Mouse (Mus musculus) embryonic facial prominence, embryonic 14.5 days (tissue): ENCODE data around the gene Meis2. TPM values are rescaled to one million over a fixed set of nuclear protein-coding genes. Genes with fewer than 3 reads are reported as not detected.

Experiments
- ATAC-seq: fragments of 200-750 bp; cut with Nextera tagmentation; 2 replicates; pipeline ENCODE4 v1.8.0; 2017; ENCODE audit warnings: low read depth, moderate number of reproducible peaks, moderate TSS enrichment
- DNase-seq: peaks from one replicate; pipeline ENCODE4 v3.0.0-alpha.2; 2015; ENCODE audit warnings: low spot score
- H3K27ac ChIP-seq: fragments of 300-500 bp; sonication (generic); replicated peaks from 2 replicates; pipeline ENCODE4 v1.5.1; 2014; ENCODE audit warnings: low read depth, mild to moderate bottlenecking, low read length, moderate library complexity
- H3K27me3 ChIP-seq: fragments of 300-500 bp; sonication (generic); replicated peaks from 2 replicates; pipeline ENCODE4 v1.6.1; 2014; ENCODE audit warnings: low read length; ENCODE audit not compliant: control insufficient read depth, insufficient read depth
- H3K36me3 ChIP-seq: fragments of 300-500 bp; sonication (generic); 2 replicates; pipeline ENCODE4 v1.6.1; 2014; ENCODE audit warnings: low read length, mixed read lengths; ENCODE audit not compliant: control insufficient read depth, insufficient read depth
- H3K4me1 ChIP-seq: fragments of 300-500 bp; sonication (generic); 2 replicates; pipeline ENCODE4 v1.6.1; 2014; ENCODE audit warnings: antibody characterized with exemption, low read length; ENCODE audit not compliant: control insufficient read depth, insufficient read depth
- H3K4me2 ChIP-seq: fragments of 300-500 bp; sonication (generic); 2 replicates; pipeline ENCODE4 v1.6.1; 2014; ENCODE audit warnings: low read depth, mild to moderate bottlenecking, low read length, moderate library complexity, mixed read lengths
- H3K4me3 ChIP-seq: fragments of 300-500 bp; sonication (generic); 2 replicates; pipeline ENCODE4 v1.5.1; 2014; ENCODE audit warnings: low read depth, mild to moderate bottlenecking, low read length
- H3K9ac ChIP-seq: fragments of 300-500 bp; sonication (generic); 2 replicates; pipeline ENCODE4 v1.6.1; 2014; ENCODE audit warnings: low read depth, mild to moderate bottlenecking, low read length, moderate library complexity, mixed read lengths
- H3K9me3 ChIP-seq: fragments of 300-500 bp; sonication (generic); 2 replicates; pipeline ENCODE4 v1.6.1; 2016; ENCODE audit warnings: low read length; ENCODE audit not compliant: control insufficient read depth
- WGBS: fragments of 180-500 bp; shearing (Covaris S2); extraction: QIAGEN DNeasy Blood & Tissue Kit; methylation state at CpG from one replicate; pipeline ENCODE4 v1.1.7; 2014; 5-methylcytosine and 5-hydroxymethylcytosine counted together
- polyA plus RNA-seq: library from polyadenylated mRNA; unstranded; fragments of >200 nt; fragmentation: Nextera tagmentation; extraction: Ambion mirVana; gene quantifications from 2 replicates; pipeline ENCODE4 v1.2.1, GENCODE M21; 2014

The Meis2 gene
- 30.4 and 40.4 TPM in 2 replicates for polyA plus RNA-seq

DNA sequence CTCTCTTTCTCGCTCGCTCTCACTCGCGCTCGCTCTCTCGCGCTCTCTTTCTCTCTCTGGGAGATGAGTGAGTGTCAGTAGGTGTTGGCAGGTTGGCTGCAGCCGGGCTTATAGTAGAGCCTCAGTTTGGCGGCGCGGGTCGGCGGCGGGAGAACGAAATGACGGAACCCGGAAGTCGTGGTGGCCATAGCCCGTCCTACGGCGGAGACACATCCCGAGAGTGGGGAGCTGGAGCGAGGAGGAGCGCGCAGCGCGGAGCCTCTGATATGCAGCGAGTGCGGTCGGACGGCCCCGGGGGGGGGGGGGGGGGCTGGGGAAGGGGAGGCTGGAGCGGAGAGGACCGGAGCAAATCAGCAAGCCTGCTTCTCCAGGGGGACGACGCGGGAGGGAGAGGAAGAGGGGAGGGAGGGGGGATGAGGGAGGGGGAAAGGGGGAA is at the start of gene Meis2:
TSS of gene Meis2 (minus strand) at position 270 of the 436 bp plus-strand sequence.
- Histone ChIP-seq H3K4me1 (0 out of 2 replicates have a peak, but pooled peaks cover 10% of the 10 kb centered on the region), H3K4me2 (peak within 1 kb of the TSS; percentile 77), H3K9me3 (no peaks in the 10 kb centered on the region), H3K27ac (peak within 1 kb of the TSS; percentile 96), H3K9ac (peak within 1 kb of the TSS; percentile 95), H3K27me3 (peaks cover 3% of the 10 kb centered on the region; the same call in 1 of the 2 replicates), H3K36me3 (no peaks in the 10 kb centered on the region), H3K4me3 (peak within 1 kb of the TSS; percentile 71)
- DNase-seq (peak; percentile 95), ATAC-seq (peak; percentile 83)
- WGBS: 0% methylated on average over 18 of the region's 37 CpGs

DNA sequence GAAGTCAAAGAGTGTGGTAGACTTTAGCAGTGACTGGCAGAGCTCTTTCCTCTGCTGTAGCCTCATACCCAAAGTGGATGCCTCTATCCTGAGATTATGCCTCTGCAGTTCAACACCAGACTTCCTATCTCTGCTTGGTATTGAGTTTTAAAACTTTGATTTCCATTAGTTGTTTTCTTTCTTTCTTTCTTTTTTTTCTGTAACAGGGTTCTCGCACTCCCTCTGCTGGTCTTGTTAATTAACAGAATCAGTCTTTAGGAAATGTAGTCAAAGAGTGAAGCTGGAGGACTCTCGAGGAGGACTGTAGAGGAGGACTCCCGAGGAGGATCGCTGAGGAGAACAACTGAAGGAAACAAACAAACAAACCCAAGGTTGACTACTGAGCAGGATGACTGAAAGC is 40.6 kb upstream of the Meis2 start:
- ATAC-seq (no peak), DNase-seq (peak; percentile 10)
- WGBS: 65% methylated on average over 4 of the region's 4 CpGs
- Histone ChIP-seq H3K4me3 (no peak overlapping the region), H3K27ac (no peak overlapping the region), H3K9ac (no peak overlapping the region), H3K9me3 (no peaks in the 10 kb centered on the region), H3K4me1 (no peaks in the 10 kb centered on the region), H3K27me3 (no peaks in the 10 kb centered on the region), H3K4me2 (no peak overlapping the region), H3K36me3 (no peaks in the 10 kb centered on the region)

DNA sequence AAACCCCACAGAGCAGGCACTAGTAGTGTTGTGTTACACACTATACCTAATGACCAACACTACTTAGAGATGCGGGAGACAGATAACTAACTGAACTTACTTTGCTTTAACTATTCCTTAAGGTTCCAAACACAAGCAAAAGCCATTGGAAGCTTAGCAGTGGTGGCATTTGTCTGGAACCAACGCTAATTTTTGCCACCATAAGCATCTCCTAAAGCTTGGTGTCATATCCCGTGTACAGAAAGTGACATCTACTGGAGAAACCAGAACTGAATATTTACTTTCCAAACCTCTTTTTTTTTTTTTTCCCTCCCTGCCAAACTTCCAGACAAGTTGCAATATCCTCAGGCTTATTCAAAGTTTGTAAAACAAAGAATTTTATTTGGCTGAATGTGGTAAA is 39.5 kb upstream of the Meis2 start:
- ATAC-seq (no peak), DNase-seq (peak; percentile 41)
- WGBS: 51% methylated on average over 3 of the region's 3 CpGs
- no peak overlapping the region for H3K4me3 ChIP-seq
- H3K9ac ChIP-seq: no peak overlapping the region
- no peak overlapping the region for H3K4me2 ChIP-seq
- no peaks in the 10 kb centered on the region for H3K4me1 ChIP-seq
- H3K36me3 ChIP-seq: no peaks in the 10 kb centered on the region
- H3K27me3 ChIP-seq: no peaks in the 10 kb centered on the region
- H3K9me3 ChIP-seq: no peaks in the 10 kb centered on the region
- H3K27ac ChIP-seq: no peak overlapping the region

DNA sequence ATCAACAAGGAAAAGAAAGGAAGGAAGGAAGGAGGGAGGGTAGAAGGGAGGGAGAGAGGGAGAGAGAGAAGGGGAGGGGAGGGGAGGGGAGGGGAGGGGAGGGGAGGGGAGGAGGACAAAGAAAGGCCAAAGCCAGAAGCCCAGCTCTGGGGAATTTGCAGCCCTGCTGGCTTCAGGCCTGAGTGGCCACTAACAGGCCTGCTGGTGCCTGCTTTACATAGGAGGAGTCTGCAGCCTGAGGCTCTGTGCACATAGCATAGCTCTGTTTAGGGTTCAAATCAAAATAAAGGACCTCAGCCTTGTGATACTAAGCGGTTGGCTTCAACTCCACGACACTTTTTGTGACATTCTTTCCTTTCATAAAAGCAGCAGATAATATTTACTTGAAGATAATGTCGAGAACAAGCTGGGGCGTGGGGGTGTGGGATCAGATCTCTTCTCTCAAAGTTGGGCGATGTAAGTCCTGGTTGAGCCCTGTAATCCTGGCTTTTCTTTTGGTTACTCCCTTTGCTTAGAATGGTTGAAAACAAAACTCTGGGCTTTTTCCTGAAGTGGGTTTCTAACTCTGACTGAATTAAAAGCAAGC is 37.9 kb upstream of the Meis2 start:
- no peaks in the 10 kb centered on the region for H3K27me3 ChIP-seq
- H3K9ac ChIP-seq: no peak overlapping the region
- no peaks in the 10 kb centered on the region for H3K36me3 ChIP-seq
- DNase-seq (peak; percentile 31), ATAC-seq (no peak; the same call in 1 of the 2 replicates)
- H3K4me3 ChIP-seq: no peak overlapping the region
- no peak overlapping the region for H3K27ac ChIP-seq
- H3K4me2 ChIP-seq: no peak overlapping the region
- H3K9me3 ChIP-seq: no peaks in the 10 kb centered on the region
- 36% methylated on average over 5 of the region's 5 CpGs for WGBS
- no peaks in the 10 kb centered on the region for H3K4me1 ChIP-seq

DNA sequence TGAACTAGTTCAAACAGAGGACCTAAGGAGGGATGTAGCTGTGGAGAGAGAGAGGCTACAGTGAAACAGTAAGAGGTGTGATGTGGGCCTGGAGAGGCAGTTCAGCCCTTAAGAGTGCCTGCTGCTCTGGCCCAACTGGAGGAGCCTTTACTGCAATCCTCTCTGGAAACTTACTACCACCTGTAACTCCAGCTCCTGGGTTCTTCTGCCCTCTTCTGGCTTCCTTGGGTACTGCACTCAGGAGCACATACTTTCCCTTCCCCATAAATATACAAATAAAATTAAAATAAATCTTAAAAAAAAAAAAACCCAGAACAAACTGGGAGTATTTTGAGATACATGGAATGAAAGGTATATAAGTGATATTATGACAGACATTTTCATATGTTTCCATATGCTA is 35.6 kb upstream of the Meis2 start:
- no peak overlapping the region for H3K4me3 ChIP-seq
- H3K9me3 ChIP-seq: no peaks in the 10 kb centered on the region
- H3K4me2 ChIP-seq: no peak overlapping the region
- DNase-seq (no peak), ATAC-seq (no peak)
- no peak overlapping the region for H3K9ac ChIP-seq
- no peak overlapping the region for H3K27ac ChIP-seq
- no peaks in the 10 kb centered on the region for H3K4me1 ChIP-seq
- H3K27me3 ChIP-seq: no peaks in the 10 kb centered on the region
- no peaks in the 10 kb centered on the region for H3K36me3 ChIP-seq

DNA sequence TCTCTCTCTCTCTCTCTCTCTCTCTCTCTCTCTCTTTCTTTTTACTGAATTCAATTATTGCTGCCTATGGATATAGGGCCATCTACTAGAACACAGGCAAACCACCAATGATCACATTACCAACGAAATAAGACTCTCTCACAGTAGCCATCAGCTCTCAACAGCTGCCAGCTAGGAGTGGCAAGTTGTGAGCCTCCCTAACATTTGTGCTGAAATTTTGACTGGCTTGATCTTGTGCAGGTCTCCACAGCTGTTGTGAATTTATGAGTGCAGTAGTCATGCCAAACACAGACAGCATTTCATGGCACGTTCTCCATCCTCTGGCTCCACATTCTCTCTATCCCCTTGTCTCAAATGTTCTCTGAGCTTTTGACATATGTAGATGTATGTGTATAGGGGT is 15.3 kb upstream of the Meis2 start:
- ATAC-seq: no peak
- Histone ChIP-seq H3K27me3 (peaks cover 17% of the 10 kb centered on the region; the same call in 1 of the 2 replicates), H3K9me3 (peaks cover 11% of the 10 kb centered on the region; the same call in 1 of the 2 replicates), H3K36me3 (no peaks in the 10 kb centered on the region), H3K9ac (no peak overlapping the region), H3K4me2 (no peak overlapping the region), H3K4me3 (no peak overlapping the region), H3K27ac (no peak overlapping the region), H3K4me1 (no peaks in the 10 kb centered on the region)
- DNase-seq: no peak
- 59% methylated on average over 2 of the region's 2 CpGs for WGBS

DNA sequence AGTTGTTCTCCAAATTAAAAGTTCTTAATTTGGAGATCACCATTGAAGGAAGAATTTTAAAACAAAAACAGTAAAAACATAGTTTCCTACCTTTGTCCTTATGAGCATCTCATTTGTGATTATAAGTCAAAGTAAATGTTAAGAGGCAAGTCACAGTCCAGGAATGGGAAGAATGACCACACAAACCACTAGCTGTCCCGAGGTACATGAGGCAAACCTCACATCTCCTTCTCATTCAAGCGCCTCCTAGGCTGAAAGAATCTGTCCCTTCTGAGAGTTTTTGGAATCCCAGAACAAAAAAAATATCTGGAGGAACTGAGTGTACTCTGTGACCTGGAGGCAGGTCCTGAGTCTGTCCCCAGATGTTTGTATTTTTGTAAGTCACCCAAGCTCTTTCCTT is 13.2 kb upstream of the Meis2 start:
- no peak for DNase-seq
- ATAC-seq: no peak
- H3K27ac ChIP-seq: no peak overlapping the region
- H3K9me3 ChIP-seq: peaks cover 11% of the 10 kb centered on the region; the same call in 1 of the 2 replicates
- H3K4me1 ChIP-seq: no peaks in the 10 kb centered on the region
- no peak overlapping the region for H3K9ac ChIP-seq
- peaks cover 33% of the 10 kb centered on the region for H3K27me3 ChIP-seq
- no peak overlapping the region for H3K4me3 ChIP-seq
- 68% methylated on average over 2 of the region's 2 CpGs for WGBS
- no peaks in the 10 kb centered on the region for H3K36me3 ChIP-seq
- H3K4me2 ChIP-seq: no peak overlapping the region

DNA sequence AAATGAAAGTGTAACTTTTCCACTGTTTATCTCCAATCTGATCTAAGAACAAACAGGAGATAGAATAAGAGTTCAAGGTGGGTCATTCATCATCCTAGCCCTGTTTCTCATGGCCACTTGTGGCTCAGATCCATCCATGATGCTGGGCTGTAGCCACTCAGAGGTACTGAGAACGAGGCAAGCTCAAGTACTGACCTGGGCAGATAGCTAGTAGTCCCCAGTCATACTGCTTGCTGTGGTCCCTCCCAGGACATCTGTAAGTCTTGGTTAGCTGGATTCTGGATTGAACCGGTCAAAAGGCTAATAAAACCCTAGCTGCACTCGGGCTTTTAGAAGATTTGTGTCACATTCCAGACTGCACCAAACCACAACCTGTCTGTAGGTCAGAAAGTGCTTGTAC is 12.1 kb upstream of the Meis2 start:
- Histone ChIP-seq H3K4me2 (no peak overlapping the region), H3K9me3 (0 out of 2 replicates have a peak, but pooled peaks cover 7% of the 10 kb centered on the region), H3K4me3 (no peak overlapping the region), H3K27ac (no peak overlapping the region), H3K36me3 (no peaks in the 10 kb centered on the region), H3K9ac (no peak overlapping the region), H3K27me3 (peaks cover 42% of the 10 kb centered on the region), H3K4me1 (no peaks in the 10 kb centered on the region)
- ATAC-seq: no peak
- WGBS: 68% methylated on average over 3 of the region's 3 CpGs
- DNase-seq: no peak
